Mouse (Mus musculus) adrenal gland, adult 8-10 months (tissue): Measurements from ENCODE around the gene A930017K11Rik. TPM values are rescaled to one million over a fixed set of nuclear protein-coding genes. Genes with fewer than 3 reads are reported as not detected.
A peak's percentile ranks its signal among the peaks of the same experiment; 100 is the strongest.

Source experiments
- DNase-seq: peaks from one replicate; pipeline ENCODE4 v3.0.0; 2022
- total RNA-seq, 4 experiments: library from RNA; stranded (reverse); gene quantifications; 2 replicates each; pipeline ENCODE4 v1.2.4; 2022

A930017K11Rik gene
- total RNA-seq = not detected

- DNase-seq = no peak
Measured at GRCm38 (mm10) chr17:25951803-25952623, at the start of gene A930017K11Rik. A930017K11Rik (minus strand) TSS chr17:25952565.

- DNase-seq = no peak
Measured at GRCm38 (mm10) chr17:25998425-25998824, 46.1 kb upstream of the A930017K11Rik start.

DNA sequence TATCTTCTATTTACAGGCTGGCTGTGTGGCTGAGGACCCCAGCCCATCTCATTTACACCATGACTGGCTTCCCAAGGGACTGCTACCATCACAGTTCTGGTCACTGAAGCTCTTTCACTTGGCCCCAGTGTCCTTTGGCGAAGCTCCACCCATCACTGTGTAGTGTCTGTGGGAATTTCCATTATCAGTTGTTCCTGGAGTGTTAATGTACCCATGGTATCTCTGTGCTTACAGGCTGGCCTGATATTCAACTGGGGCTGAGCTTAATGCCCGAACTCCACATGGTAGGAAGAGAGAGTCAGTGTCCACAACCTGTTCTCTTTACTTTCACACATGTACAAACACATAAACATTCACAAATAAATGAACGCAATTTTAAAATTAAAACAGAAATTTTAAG, 41.1 kb upstream of the A930017K11Rik start:
- no peak for DNase-seq

- no peak for DNase-seq
Measured at GRCm38 (mm10) chr17:25992274-25992673, 39.9 kb upstream of the A930017K11Rik start.

GRCm38 (mm10) chr17:25990331-25990730, 38.0 kb upstream of the A930017K11Rik start:
- DNase-seq = no peak

DNA sequence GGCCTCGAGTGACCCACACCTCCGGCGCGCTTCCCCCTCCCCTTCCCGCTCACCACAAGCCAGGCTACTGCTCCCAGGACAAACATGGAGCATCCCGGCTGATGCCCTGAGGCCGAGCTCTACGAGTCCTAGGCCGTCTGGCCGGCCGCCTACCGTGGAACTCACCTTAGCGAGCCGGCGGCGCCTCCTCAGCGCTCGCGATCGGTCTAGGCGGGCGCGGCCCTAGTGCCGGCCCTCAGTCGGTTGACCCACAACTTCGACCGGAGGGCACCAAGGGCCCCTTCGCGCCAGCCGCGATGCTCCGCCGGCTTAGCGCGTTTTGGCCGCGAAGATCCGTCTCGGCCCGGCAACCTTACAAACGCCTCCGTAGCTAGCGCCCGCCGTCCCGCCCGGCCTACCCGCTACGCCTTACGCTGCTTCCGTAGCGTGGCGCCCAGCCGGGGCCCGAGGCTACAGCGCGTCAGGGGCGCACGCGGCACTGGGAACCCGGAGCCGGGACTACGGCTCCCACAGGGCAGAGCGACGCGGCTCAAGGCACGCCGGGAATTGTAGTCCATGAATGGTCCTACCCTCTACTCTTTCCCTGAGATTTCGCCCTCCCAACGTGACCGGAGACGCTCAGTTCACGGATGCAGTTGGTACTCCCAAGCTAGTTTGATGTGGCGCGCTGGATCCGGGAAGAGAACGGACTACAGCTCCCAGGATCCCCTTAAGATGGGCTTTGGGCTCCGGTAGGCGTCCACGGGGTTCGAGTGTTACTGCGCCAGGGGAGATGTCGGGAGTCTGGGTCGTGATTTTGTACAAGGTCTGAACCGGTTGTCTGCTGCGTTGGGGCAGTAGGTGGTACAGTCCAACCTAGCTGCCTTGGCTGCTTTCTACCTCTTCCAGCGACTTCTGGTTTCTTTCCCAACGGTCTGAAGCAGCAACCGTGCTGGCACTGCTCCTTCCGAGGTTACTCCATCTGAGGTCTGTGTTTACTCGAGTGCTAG, 33.2 kb upstream of the A930017K11Rik start, which contains the start of gene Capn15:
TSS of gene Capn15 (minus strand) at position 491 of the 989 bp plus-strand sequence.
- peak; percentile 95 for DNase-seq

DNA sequence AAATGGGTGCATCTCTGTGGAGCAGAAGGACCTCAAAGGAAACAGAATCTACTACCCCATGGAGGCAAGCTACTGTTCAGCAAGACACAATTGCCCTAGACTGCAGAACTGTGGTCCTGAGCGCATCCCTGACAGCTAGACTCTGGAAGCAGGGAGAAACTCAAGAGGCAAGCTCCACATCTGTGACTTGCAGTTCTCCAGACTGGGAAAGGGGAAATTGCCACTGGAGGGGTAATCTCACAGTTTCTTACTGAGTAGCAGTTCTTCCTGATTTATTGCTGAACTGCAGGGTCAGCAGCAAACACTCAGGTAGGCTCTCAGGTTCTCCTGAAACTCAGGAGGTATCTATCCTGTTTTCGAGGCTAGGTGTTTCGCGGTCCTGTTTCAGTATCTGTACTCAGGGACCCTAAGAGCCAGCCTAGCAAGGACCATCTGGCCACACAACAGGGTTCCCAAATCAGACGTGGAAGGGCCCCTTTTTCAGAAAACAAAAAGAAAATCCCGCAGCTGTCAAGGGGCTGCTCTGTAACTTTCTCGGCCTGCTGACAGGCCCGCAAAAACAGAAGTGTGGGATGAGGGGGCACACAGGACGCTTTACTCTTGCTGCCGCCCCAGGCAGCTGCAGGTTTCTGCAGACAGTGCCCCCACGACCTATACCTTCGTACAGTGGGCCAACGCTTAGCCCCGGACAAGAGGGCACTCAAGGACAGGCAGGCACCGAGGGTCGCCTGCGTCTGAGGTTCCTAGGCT, 32.4 kb upstream of the A930017K11Rik start:
- DNase-seq = no peak

- no peak for DNase-seq
Measured at GRCm38 (mm10) chr17:25984066-25984465, 31.7 kb upstream of the A930017K11Rik start.

DNA sequence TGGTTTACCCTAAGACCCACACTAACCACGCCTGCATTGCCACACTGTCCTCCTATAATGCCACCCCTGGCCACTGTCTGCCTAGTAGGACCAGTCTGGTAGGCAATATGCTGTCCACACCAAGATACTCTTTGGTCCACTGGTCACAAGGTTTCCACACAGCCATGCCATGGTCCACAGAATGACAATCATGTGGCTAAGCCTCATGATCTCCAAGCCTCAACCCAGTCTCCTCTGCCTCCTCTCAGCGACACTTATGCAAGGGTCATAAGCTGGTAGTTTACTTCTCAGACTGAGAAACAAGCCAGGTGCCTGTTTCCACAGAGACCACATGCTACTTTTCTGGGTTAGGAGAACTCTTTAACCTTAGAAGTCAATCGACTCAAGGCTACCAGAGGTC, 30.5 kb upstream of the A930017K11Rik start:
- no peak for DNase-seq

GRCm38 (mm10) chr17:25980854-25981253, 28.5 kb upstream of the A930017K11Rik start:
- DNase-seq = no peak

GRCm38 (mm10) chr17:25979829-25980738, 27.7 kb upstream of the A930017K11Rik start:
- no peak for DNase-seq

DNA sequence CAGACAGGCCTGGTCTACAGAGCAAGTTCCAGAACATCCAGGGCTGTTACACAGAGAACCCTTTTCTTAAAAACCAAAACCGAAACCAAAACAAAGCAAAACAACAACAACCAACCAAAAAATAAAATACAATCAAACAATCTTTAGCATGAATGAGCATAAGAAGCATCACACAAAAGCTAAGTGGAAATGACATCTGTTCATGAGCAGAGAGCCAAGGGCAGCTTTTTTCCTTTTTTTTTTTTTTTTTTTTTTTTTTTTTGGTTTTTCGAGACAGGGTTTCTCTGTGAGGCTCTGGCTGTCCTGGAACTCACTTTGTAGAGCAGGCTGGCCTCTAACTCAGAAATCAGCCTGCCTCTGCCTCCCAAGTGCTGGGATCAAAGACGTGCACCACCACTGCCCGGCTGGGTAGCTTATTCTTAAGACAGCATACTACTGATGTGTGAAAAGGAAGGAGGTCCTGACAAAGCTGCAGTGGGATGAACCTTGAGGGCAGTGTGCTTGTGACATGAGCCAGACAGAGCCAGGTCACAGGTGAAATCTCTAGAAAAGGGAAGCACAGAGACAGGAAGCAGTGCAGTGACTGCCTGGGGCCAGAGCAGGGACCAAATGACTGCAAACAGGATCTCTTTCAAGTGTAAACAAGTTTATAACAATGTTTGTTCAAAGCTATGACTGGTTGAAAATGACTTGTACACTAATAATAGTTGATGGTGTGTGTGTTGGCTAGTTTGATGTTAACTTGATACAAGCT, 18.8 kb upstream of the A930017K11Rik start:
- no peak for DNase-seq

DNA sequence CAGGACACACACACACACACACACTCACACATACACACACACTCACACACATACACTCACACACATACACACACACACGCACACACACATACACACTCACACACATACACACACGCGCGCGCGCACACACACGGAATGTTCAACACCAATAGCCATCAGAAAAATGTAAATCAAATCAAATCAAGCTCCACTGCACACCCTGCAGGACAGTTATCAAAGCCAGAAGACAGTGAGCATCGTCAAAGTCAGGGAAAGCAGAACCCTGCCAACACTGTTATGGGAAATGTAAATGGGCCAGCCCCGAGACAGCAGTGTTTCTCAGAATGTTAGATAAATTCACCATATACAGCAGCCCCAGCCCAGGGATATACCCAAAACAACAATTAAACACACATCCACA, 18.1 kb upstream of the A930017K11Rik start:
- DNase-seq = no peak

DNA sequence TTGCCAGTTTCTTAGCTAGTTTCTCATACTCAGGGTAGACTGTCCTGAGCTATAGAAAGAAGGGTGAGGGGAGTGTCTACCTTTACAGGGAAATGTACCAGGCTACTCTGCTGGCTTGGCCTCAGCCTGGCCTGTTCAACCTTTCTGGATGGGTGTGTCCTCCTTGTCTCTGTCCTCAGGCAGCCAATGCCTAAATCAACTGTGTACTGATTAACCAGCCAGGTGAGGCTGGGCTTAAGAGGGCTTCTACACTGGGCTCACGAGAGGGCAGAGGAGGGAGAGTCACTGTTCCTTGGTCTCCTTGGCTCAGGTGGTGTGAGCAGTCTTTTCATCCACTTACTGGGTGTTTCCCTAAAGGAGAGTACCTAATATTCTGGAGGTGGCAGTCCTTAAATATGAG, 15.8 kb upstream of the A930017K11Rik start:
- DNase-seq = no peak

GRCm38 (mm10) chr17:25967652-25968051, 15.3 kb upstream of the A930017K11Rik start:
- no peak for DNase-seq

- no peak for DNase-seq
Measured at GRCm38 (mm10) chr17:25964271-25964670, 11.9 kb upstream of the A930017K11Rik start.

DNA sequence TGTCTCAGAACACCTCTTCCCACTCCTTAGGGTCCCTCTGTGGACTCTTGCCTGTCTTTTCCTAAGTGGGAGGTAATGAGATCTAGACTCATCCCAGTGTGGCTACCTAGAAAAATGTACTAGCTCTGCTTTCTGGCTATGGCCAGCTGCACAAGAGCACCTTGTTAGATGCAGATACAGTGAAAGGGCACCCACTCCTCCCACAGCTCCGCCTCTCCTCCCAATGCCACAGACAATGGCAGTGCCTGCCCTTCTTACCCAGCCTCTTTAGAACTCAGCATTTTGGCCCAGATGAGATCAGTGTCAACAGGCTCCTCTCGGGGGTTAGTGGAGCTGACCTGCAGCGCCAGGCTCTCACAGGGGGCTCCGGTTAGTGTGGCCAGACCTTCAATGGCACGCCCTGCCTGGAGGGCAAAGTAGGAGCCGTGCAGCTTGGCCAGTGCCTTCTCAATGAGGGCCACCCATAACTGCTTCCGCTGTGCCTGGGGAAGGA, 10.1 kb upstream of the A930017K11Rik start:
- no peak for DNase-seq

GRCm38 (mm10) chr17:25961566-25961965, 9.2 kb upstream of the A930017K11Rik start:
- DNase-seq = no peak

DNA sequence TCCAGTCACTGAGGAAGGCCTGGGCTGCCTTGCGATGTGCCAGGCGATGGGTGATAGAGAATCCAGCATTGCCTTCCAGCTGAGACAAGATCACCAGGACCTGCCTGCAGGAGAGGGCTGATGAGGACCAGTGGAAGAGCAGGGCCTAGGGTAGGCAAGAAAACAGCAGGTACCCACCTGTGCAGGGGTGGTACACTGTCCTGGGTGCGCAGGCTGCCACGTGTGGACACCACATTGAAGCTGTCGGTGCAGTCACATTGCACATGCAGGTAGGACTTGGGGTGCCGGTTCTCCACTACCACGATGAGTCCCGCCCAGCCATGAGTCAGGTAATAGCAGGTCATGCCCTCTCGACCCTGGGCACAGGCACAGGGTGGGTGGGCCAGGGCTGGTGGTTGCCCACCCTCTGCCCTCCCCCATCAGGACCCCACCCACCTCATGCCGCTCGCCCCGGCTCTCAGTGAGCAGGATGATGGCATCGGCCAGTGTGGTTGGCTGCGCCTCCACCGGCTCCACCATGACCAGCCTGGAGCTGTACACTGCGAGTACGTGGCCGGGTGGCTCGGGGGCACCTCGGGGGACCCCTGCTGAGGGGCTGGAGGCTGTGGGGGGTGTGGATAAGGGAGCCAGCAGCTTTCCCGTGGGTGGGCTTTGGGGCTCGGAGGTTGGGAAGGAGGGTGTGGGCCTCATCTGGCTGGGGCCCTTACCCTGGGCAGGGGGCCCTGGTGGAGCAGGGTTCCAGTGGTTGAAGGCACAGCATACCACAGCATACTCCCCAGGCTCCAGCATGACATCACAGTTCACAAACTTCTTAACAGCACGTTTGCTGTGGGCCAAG, 7.5 kb upstream of the A930017K11Rik start:
- DNase-seq = no peak
